Mouse (Mus musculus) ES-Bruce4 (cell line): ENCODE measurements around the gene Cdhr3.

Experiments used
- CTCF ChIP-seq: IDR thresholded peaks from one replicate; pipeline ENCODE4 v1.8.1; 2011; ENCODE audit warnings: low read depth, low read length
- EP300 ChIP-seq: IDR thresholded peaks from 2 replicates; pipeline ENCODE4 v1.6.1; 2011; ENCODE audit warnings: low read depth, low read length; ENCODE audit not compliant: insufficient read depth
- POLR2A ChIP-seq: IDR thresholded peaks from one replicate; pipeline ENCODE4 v1.8.1; 2011; ENCODE audit warnings: low read length; ENCODE audit not compliant: insufficient read depth

GRCm38 (mm10) chr12:33076309-33076708, 16.4 kb downstream of the Cdhr3 start:
- TF ChIP-seq CTCF (no peak), POLR2A (no peak), EP300 (no peak)
